In genomic region chr10:21168466-21168865, GRCm38 (mm10) we compare ENCODE assay signal across 28 mouse cellular contexts. TPM values are rescaled to one million over a fixed set of nuclear protein-coding genes. Genes with fewer than 3 reads are reported as not detected.
"Had no signal": no experiment of that assay in that cellular context is flagged by ENCODE, and none has a peak within 500 bp of the region (broad histone marks: within the 10 kb centered on the region; RNA-seq: fewer than 3 reads in every experiment).

No protein-coding gene starts in this region.

- DNase-seq: gastrocnemius, adult 2 months; gastrocnemius, postnatal 10 days; gastrocnemius, postnatal 25 days; heart, adult 2 months; heart, postnatal 14 days; heart, postnatal 4 days; kidney, adult 18-20 months; kidney, adult 8-10 months; kidney, postnatal 10 days; kidney, postnatal 25 days; kidney, postnatal 4 days; layer of hippocampus, adult 9-11 months; layer of hippocampus, postnatal 36 days; liver; liver, embryonic 13.5 days had no signal

- ATAC-seq: hindbrain, embryonic 16.5 days; inflammation-experienced regulatory T-cells, adult 6 months; intestine, embryonic 15.5 days; intestine, postnatal 0 days had no signal

- H3K36me3 ChIP-seq: heart, embryonic 13.5 days; heart, embryonic 15.5 days; hindbrain, embryonic 10.5 days; hindbrain, embryonic 12.5 days; intestine, embryonic 15.5 days; limb, embryonic 10.5 days; limb, embryonic 12.5 days; liver, embryonic 13.5 days had no signal

- H3K4me1 ChIP-seq: hindbrain, embryonic 10.5 days; hindbrain, embryonic 12.5 days; intestine, embryonic 15.5 days; limb, embryonic 10.5 days; limb, embryonic 12.5 days; liver, embryonic 13.5 days had no signal

- H3K4me3 ChIP-seq: gastrocnemius, adult 2 months; heart, adult 2 months; heart, embryonic 13.5 days; heart, embryonic 15.5 days; hindbrain, embryonic 10.5 days; hindbrain, embryonic 12.5 days; intestine, embryonic 15.5 days; limb, embryonic 10.5 days; limb, embryonic 12.5 days; liver, embryonic 13.5 days had no signal

- H3K9ac ChIP-seq: heart, embryonic 13.5 days; heart, embryonic 15.5 days; hindbrain, embryonic 12.5 days; hindbrain, embryonic 14.5 days; intestine, embryonic 15.5 days; limb, embryonic 12.5 days; liver, embryonic 13.5 days had no signal

- H3K9me3 ChIP-seq: heart, embryonic 13.5 days; heart, embryonic 15.5 days; hindbrain, embryonic 10.5 days; hindbrain, embryonic 12.5 days; intestine, embryonic 15.5 days; limb, embryonic 10.5 days; limb, embryonic 12.5 days; liver, embryonic 13.5 days had no signal

- H3K4me2 ChIP-seq: heart, embryonic 11.5 days; heart, embryonic 13.5 days; heart, embryonic 15.5 days; hindbrain, embryonic 12.5 days; hindbrain, embryonic 14.5 days; intestine, embryonic 15.5 days; limb, embryonic 12.5 days; liver, embryonic 11.5 days; liver, embryonic 13.5 days had no signal

- H3K27ac ChIP-seq: gastrocnemius, adult 2 months; heart, adult 2 months; heart, embryonic 13.5 days; heart, embryonic 15.5 days; hindbrain, embryonic 10.5 days; hindbrain, embryonic 12.5 days; hindbrain, embryonic 14.5 days; intestine, embryonic 15.5 days; limb, embryonic 10.5 days; limb, embryonic 12.5 days; liver, embryonic 13.5 days had no signal

- H3K27me3 ChIP-seq: intestine, embryonic 15.5 days; liver, embryonic 13.5 days had no signal

RNA-seq across cellular contexts. Expression of gene Myb, which starts 7.7 kb away (rescaled TPM):
- total RNA-seq: gastrocnemius, adult 2 months; heart, adult 2 months had no signal
